Mouse (Mus musculus) liver, embryonic 15.5 days (tissue): ENCODE results near the gene Gpatch3. TPM values are rescaled to one million over a fixed set of nuclear protein-coding genes. Genes with fewer than 3 reads are reported as not detected.

ENCODE experiments used
- ATAC-seq: fragments of 200-750 bp; cut with Nextera tagmentation; 2 replicates; pipeline ENCODE4 v1.8.0; 2017; ENCODE audit warnings: moderate number of reproducible peaks, mild to moderate bottlenecking, moderate library complexity; ENCODE audit not compliant: insufficient read depth
- H3K27ac ChIP-seq: fragments of 300-500 bp; sonication (generic); replicated peaks from 2 replicates; pipeline ENCODE4 v1.5.1; 2015; ENCODE audit warnings: mild to moderate bottlenecking, inconsistent platforms
- H3K27me3 ChIP-seq: fragments of 300-500 bp; sonication (generic); 2 replicates; pipeline ENCODE4 v1.6.1; 2015; ENCODE audit warnings: mild to moderate bottlenecking, inconsistent platforms
- H3K36me3 ChIP-seq: fragments of 300-500 bp; sonication (generic); replicated peaks from 2 replicates; pipeline ENCODE4 v1.6.1; 2015; ENCODE audit warnings: moderate library complexity, mild to moderate bottlenecking, inconsistent platforms
- H3K4me1 ChIP-seq: fragments of 300-500 bp; sonication (generic); replicated peaks from 2 replicates; pipeline ENCODE4 v1.6.1; 2015; ENCODE audit warnings: inconsistent platforms
- H3K4me2 ChIP-seq: fragments of 300-500 bp; sonication (generic); 2 replicates; pipeline ENCODE4 v1.6.1; 2015; ENCODE audit warnings: moderate library complexity, mild to moderate bottlenecking, inconsistent platforms
- H3K4me3 ChIP-seq: fragments of 300-500 bp; sonication (generic); replicated peaks from 2 replicates; pipeline ENCODE4 v1.5.1; 2015; ENCODE audit warnings: mild to moderate bottlenecking, inconsistent platforms
- H3K9ac ChIP-seq: fragments of 300-500 bp; sonication (generic); 2 replicates; pipeline ENCODE4 v1.6.1; 2015; ENCODE audit warnings: moderate library complexity, mild to moderate bottlenecking, inconsistent platforms
- H3K9me3 ChIP-seq: fragments of 300-500 bp; sonication (generic); replicated peaks from 2 replicates; pipeline ENCODE4 v1.6.1; 2016; ENCODE audit warnings: inconsistent platforms
- WGBS: fragments of 180-500 bp; shearing (Covaris S2); methylation state at CpG from one replicate; pipeline ENCODE4 v1.1.7; 2015; ENCODE audit warnings: mixed read lengths; ENCODE audit not compliant: insufficient replicate concordance; 5-methylcytosine and 5-hydroxymethylcytosine counted together
- polyA plus RNA-seq: library from polyadenylated mRNA; unstranded; fragments of >200 nt; fragmentation: Nextera tagmentation; extraction: Ambion mirVana; gene quantifications from 2 replicates; pipeline ENCODE4 v1.2.1, GENCODE M21; 2015

Gene Gpatch3
- polyA plus RNA-seq, 1 experiment from 2014 or later = 3.8 TPM

DNA sequence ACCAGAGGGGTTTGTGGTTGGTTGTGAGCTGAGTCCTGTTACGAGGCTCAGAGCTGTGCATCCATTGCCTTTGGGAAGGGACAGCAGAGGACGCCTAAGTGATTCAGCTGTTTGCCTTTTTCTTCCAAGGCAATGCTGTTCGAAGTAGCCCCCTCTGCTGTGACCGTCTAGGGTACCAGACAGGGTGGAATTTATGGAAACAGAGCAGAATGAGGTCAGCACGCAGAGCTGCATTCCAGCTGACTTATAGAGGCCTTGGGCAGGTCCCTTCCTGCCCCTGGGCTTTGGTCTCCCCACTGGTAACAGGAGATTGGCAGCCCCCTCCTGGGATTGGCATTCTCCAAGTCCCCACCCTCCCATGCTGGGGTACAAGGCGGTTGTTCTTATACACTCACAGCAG is 30.3 kb downstream of the Gpatch3 start:
- peaks cover 4% of the 10 kb centered on the region; the same call in 1 of the 2 replicates for H3K36me3 ChIP-seq
- H3K27me3 ChIP-seq = peaks cover 35% of the 10 kb centered on the region
- no peak for ATAC-seq
- H3K4me2 ChIP-seq = no peak overlapping the region
- H3K4me1 ChIP-seq = peaks cover 18% of the 10 kb centered on the region
- H3K9ac ChIP-seq = no peak overlapping the region
- no peak overlapping the region for H3K4me3 ChIP-seq
- no peaks in the 10 kb centered on the region for H3K9me3 ChIP-seq
- WGBS = 73% methylated on average over 6 of the region's 6 CpGs
- H3K27ac ChIP-seq = no peak overlapping the region

DNA sequence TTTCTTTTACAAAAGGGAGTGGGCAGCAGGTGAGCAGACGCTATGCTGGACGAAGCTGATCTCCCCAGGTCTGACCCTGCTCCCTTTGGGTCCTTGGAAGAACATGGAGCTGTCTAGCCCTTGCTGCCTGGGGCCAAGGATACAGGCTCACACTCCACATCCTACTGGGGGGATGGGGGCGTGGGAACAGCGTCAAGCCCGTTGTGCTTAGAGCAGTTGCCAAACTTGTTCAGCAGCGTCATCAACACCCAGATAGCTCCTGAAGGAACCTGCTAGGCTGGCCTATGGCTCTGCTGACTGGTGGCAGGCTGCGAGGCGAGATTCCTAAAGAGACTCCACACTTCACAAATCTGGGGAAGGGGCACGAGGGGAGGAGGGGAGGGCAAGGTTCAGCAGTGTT is 30.8 kb downstream of the Gpatch3 start:
- no peaks in the 10 kb centered on the region for H3K9me3 ChIP-seq
- peaks cover 31% of the 10 kb centered on the region for H3K27me3 ChIP-seq
- no peak overlapping the region for H3K4me2 ChIP-seq
- H3K36me3 ChIP-seq = peaks cover 4% of the 10 kb centered on the region; the same call in 1 of the 2 replicates
- 72% methylated on average over 9 of the region's 9 CpGs for WGBS
- H3K4me1 ChIP-seq = peaks cover 18% of the 10 kb centered on the region
- H3K9ac ChIP-seq = no peak overlapping the region
- no peak overlapping the region for H3K27ac ChIP-seq
- H3K4me3 ChIP-seq = no peak overlapping the region
- ATAC-seq = no peak

DNA sequence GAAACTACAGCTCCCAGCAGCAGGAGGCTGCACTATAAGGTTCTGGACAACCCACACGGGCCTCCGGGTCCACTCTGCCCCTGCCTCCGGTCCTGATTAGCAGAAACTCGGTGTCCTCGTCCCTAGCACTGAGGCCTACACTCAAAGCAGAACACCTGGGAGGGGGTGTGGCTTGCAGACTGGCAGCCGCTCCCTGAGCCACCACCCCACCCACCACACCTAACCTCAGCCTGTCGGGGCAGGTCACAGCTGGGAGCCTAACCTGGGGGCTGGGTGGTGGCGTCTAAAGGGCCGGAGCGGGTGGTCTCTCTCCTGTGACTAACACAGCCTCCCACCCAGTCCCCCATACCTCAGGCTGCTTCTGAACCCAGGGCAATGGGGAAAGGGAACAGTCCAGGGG is 32.7 kb downstream of the Gpatch3 start:
- no peak overlapping the region for H3K9ac ChIP-seq
- WGBS = 62% methylated on average over 10 of the region's 10 CpGs

DNA sequence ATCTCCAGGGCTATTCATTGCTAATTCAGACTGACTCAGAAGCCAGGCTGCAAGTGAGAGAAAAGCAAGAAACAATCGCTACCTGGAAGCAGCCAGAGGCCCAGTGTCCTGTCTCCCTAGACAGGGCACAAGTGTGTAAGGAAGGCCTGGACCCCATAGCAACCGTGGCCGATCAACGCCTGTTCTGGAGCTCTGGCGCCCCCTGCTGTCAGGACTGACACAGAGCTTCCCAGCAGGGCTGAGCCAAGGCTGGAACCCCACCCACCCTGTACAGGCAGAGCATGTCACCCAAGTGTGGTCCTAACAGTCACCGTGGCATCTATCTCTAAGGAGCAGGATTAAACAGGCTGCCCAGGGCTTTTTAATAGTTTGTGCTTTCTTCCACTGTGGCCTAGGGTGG is 35.2 kb downstream of the Gpatch3 start:
- no peak overlapping the region for H3K4me3 ChIP-seq
- peaks cover 19% of the 10 kb centered on the region for H3K4me1 ChIP-seq
- H3K36me3 ChIP-seq = peaks cover 27% of the 10 kb centered on the region
- no peaks in the 10 kb centered on the region for H3K9me3 ChIP-seq
- no peaks in the 10 kb centered on the region for H3K27me3 ChIP-seq
- WGBS = 9% methylated on average over 6 of the region's 6 CpGs
- no peak overlapping the region for H3K4me2 ChIP-seq
- no peak overlapping the region for H3K9ac ChIP-seq
- ATAC-seq = 0 out of 2 replicates have a peak, but pooled peaks have one; percentile 40
- no peak overlapping the region for H3K27ac ChIP-seq

More for the DNA sequence above, 32.7 kb downstream of the Gpatch3 start:
- no peak for ATAC-seq
- Histone ChIP-seq H3K9me3 (no peaks in the 10 kb centered on the region), H3K36me3 (peaks cover 12% of the 10 kb centered on the region), H3K4me2 (no peak overlapping the region), H3K27me3 (peaks cover 11% of the 10 kb centered on the region), H3K27ac (no peak overlapping the region), H3K4me1 (peaks cover 19% of the 10 kb centered on the region), H3K4me3 (no peak overlapping the region)

DNA sequence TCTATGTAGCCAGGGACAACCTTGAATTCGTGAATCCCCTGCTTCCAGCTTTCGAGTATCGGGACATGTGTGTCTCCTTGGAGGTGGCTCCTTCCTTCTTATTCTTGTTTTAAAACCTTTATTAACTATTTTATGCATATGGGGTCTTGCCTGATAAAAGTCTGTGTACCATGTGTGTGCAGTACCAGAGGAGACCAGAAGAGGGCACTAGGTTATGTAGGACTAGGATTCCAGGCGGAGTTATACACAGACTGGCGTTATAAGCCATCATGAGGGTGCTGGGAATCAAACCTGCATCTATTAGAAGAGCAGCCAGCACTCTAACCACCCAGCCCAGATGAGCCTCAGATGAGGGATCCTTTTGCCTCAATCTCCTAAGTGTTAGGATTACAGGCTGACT is 37.3 kb downstream of the Gpatch3 start:
- no peaks in the 10 kb centered on the region for H3K27me3 ChIP-seq
- WGBS = 91% methylated on average over 5 of the region's 5 CpGs
- H3K36me3 ChIP-seq = peaks cover 27% of the 10 kb centered on the region
- H3K4me2 ChIP-seq = no peak overlapping the region
- H3K4me1 ChIP-seq = peaks cover 23% of the 10 kb centered on the region
- no peak overlapping the region for H3K4me3 ChIP-seq
- no peak overlapping the region for H3K27ac ChIP-seq
- H3K9me3 ChIP-seq = no peaks in the 10 kb centered on the region
- no peak overlapping the region for H3K9ac ChIP-seq
- ATAC-seq = no peak

DNA sequence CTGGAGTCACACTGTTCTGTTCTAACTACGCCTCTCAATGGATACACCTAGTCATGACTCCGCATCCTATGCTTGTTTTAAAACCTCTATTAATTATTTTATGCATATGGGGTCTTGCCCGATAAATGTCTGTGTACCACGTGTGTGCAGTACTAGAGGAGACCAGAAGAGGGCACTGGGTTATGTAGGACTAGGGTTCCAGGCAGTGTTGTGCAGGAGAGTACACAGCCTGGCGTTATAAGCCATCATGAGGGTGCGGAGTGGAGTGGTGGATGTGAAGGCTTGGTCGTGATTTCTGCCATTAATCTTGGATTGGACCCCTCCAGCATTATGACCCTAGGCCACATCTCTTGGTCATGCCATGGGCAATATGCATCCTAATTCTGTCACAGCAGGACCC is 37.9 kb downstream of the Gpatch3 start:
- H3K9me3 ChIP-seq = no peaks in the 10 kb centered on the region
- H3K9ac ChIP-seq = no peak overlapping the region
- no peaks in the 10 kb centered on the region for H3K27me3 ChIP-seq
- H3K4me3 ChIP-seq = no peak overlapping the region
- peaks cover 23% of the 10 kb centered on the region for H3K4me1 ChIP-seq
- no peak overlapping the region for H3K4me2 ChIP-seq
- H3K36me3 ChIP-seq = peaks cover 27% of the 10 kb centered on the region
- no peak for ATAC-seq
- no peak overlapping the region for H3K27ac ChIP-seq
- WGBS = 85% methylated on average over 7 of the region's 7 CpGs

DNA sequence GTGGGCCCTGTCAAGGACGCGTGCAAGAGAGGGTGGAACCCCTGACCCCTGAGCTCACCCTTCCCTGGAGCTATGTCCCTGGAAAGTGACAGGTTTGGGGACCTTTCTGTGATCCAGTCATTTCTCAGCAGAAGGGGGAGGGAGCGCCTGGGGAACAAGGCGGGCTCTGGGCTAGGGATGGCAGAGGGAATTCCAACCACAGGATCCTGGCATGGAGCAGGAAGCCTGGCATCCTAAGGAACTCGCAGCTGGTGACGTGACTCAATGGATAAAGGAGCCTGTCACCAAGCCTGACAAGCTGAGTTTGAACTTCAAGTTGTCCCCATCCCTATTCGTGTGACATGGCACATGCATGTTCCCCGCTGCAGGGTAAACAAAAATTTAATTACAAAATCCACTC is 38.5 kb downstream of the Gpatch3 start:
- no peak for ATAC-seq
- peaks cover 27% of the 10 kb centered on the region for H3K36me3 ChIP-seq
- no peak overlapping the region for H3K4me2 ChIP-seq
- peaks cover 23% of the 10 kb centered on the region for H3K4me1 ChIP-seq
- H3K27me3 ChIP-seq = no peaks in the 10 kb centered on the region
- WGBS = 82% methylated on average over 8 of the region's 8 CpGs
- no peak overlapping the region for H3K9ac ChIP-seq
- H3K9me3 ChIP-seq = no peaks in the 10 kb centered on the region
- H3K4me3 ChIP-seq = no peak overlapping the region
- no peak overlapping the region for H3K27ac ChIP-seq

DNA sequence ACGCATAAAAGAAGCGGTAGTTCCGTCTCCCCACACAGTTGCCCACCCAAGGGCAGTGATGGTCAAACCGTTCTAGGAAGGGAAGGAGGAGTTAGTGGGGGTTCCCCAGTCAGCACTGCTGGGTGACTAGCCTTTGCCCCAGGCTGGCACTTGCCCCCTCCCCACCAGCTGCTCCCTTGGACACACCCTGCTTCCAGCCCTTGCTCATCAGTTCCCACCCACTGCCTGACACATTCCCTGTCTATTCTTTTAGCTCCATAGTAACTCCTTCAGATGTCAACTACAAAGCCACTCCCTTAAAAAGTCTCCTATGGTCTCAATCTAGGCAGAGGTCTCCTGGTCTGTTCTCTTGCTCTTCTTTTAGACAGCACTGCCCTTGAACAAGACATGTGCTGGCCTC is 39.3 kb downstream of the Gpatch3 start:
- Histone ChIP-seq H3K36me3 (peaks cover 22% of the 10 kb centered on the region), H3K27ac (no peak overlapping the region), H3K4me1 (peaks cover 23% of the 10 kb centered on the region), H3K9me3 (no peaks in the 10 kb centered on the region), H3K4me3 (no peak overlapping the region), H3K27me3 (no peaks in the 10 kb centered on the region), H3K9ac (no peak overlapping the region), H3K4me2 (no peak overlapping the region)
- WGBS = 83% methylated on average over 4 of the region's 4 CpGs
- ATAC-seq = no peak

DNA sequence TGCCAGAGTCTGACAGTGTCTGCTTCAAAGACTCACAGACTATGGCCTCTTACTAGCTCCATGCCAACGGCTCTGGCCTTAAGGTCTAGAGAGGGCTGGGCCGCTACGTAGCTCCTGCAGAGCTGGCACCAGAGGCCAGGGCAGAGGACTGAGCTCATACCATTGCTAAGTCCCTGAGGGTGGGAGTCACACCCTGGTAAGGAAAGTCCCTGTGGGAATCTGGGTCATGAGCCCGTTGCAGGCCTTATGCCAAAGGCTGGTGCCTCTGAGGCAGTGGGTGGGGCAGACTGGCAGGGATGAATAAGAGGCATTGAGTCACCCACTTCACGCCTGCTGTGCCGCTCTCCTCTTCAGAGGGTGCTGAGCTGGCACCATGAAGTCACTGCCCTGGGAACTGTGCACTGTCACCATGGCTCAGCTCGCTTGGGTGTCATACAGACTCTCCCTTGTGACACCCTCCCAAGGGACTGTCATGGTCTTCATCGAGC is 39.8 kb downstream of the Gpatch3 start:
- Histone ChIP-seq H3K4me3 (no peak overlapping the region), H3K9me3 (no peaks in the 10 kb centered on the region), H3K27me3 (no peaks in the 10 kb centered on the region), H3K9ac (no peak overlapping the region), H3K27ac (no peak overlapping the region), H3K4me1 (peaks cover 23% of the 10 kb centered on the region), H3K4me2 (no peak overlapping the region), H3K36me3 (peaks cover 22% of the 10 kb centered on the region)
- 80% methylated on average over 8 of the region's 8 CpGs for WGBS
- no peak for ATAC-seq

DNA sequence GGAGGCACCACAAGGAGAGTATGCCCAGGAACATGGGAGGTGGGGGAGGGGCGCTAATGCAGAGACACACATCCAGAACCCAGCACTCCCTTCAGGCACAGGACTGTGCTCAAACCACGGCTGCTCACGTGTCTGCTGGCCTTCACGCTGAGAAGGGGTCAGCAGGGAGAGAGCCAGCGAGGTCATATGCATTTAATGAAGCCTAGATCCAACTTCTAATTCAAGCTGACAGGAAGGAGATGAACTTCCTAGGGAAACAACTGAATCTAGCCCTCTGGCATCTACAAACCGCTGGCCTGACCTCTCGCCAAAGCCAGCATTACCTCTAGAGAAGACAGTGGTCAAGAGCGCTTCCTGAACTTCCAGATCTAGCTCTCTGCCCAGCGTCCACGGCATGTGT is 40.9 kb downstream of the Gpatch3 start:
- no peak overlapping the region for H3K4me2 ChIP-seq
- no peak overlapping the region for H3K9ac ChIP-seq
- H3K4me1 ChIP-seq = peaks cover 28% of the 10 kb centered on the region
- WGBS = 58% methylated on average over 10 of the region's 10 CpGs
- no peak overlapping the region for H3K27ac ChIP-seq
- ATAC-seq = no peak
- H3K27me3 ChIP-seq = no peaks in the 10 kb centered on the region
- no peak overlapping the region for H3K4me3 ChIP-seq
- peaks cover 22% of the 10 kb centered on the region for H3K36me3 ChIP-seq
- no peaks in the 10 kb centered on the region for H3K9me3 ChIP-seq

DNA sequence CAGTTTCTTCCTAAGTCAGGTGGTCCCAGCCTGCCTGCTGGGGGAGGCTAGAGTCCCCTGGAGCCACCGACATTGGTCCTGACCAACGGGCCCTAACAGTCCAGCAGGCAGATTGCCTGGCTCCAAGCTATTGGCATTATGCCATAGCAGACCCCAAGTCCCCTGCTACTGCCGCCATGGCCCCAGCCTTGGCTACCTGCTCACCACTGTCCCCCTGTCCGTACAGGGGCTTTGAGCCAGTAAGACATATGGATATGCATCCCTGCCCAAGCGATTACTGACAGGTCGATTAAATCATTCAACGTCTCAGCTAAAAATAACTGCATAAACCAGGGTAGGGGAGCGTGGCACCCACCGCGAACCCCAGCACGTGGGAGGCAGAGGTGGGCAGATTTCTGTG is 43.4 kb downstream of the Gpatch3 start:
- H3K4me3 ChIP-seq = no peak overlapping the region
- ATAC-seq = no peak
- no peaks in the 10 kb centered on the region for H3K27me3 ChIP-seq
- no peak overlapping the region for H3K4me2 ChIP-seq
- no peaks in the 10 kb centered on the region for H3K9me3 ChIP-seq
- no peak overlapping the region for H3K27ac ChIP-seq
- 83% methylated on average over 11 of the region's 11 CpGs for WGBS
- peaks cover 12% of the 10 kb centered on the region for H3K36me3 ChIP-seq
- peaks cover 32% of the 10 kb centered on the region for H3K4me1 ChIP-seq
- H3K9ac ChIP-seq = no peak overlapping the region

DNA sequence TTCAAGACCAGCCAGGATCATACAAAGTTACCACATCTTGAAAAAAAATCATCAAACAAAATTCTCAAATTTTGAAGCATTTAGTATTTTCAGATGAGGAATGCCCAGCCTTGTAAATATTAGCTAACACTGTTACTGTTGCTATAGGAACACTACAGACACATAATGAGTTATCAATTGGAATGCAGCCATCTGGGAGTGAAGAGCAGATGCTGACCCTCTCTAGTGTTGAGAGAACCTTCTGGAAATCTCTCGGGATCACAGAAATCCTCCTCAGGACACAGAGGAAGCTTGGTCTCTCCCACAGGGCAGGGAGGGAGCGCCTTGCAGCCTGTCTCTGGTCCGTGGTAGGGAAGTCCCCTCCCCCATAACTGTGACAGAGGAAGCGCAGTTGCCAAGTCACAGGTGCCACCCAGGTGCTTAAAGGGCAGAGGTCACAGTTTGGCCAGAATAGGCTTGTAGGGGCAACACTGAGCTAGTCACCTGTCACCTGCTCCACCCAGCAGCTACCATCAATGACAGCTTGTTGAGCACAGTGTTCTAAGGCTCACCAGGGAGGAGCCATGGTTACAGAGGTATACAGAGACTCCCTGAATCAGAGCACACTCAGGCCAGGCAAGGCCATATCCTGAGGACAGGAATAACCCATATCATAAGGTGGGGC is 45.1 kb downstream of the Gpatch3 start:
- 0 out of 2 replicates have a peak, but pooled peaks cover 12% of the 10 kb centered on the region for H3K36me3 ChIP-seq
- no peak overlapping the region for H3K27ac ChIP-seq
- 43% methylated on average over 4 of the region's 4 CpGs for WGBS
- H3K4me3 ChIP-seq = no peak overlapping the region
- no peak for ATAC-seq
- no peaks in the 10 kb centered on the region for H3K9me3 ChIP-seq
- H3K27me3 ChIP-seq = no peaks in the 10 kb centered on the region
- no peak overlapping the region for H3K4me2 ChIP-seq
- no peak overlapping the region for H3K9ac ChIP-seq
- H3K4me1 ChIP-seq = peaks cover 43% of the 10 kb centered on the region
